Mouse (Mus musculus): ENCODE data around the gene Ntrk2.

The Ntrk2 gene

GRCm38 (mm10) chr13:58806397-58806892, at the start of gene Ntrk2:
Ntrk2 (plus strand) TSS chr13:58806569.
- DNase-seq (ENCODE audit: low read depth, low spot score), result peak; percentile 85

GRCm38 (mm10) chr13:58761003-58761630, 45.3 kb upstream of the Ntrk2 start:
- no peak for DNase-seq (ENCODE audit: low read depth, low spot score)

- DNase-seq (ENCODE audit: low read depth, low spot score), result no peak
Measured at GRCm38 (mm10) chr13:58768258-58768657, 38.1 kb upstream of the Ntrk2 start.

- DNase-seq (ENCODE audit: low read depth, low spot score), result no peak
Measured at GRCm38 (mm10) chr13:58769438-58769837, 36.9 kb upstream of the Ntrk2 start.

GRCm38 (mm10) chr13:58779261-58779660, 27.1 kb upstream of the Ntrk2 start:
- no peak for DNase-seq (ENCODE audit: low read depth, low spot score)

- no peak for DNase-seq (ENCODE audit: low read depth, low spot score)
Measured at GRCm38 (mm10) chr13:58786476-58786875, 19.9 kb upstream of the Ntrk2 start.

GRCm38 (mm10) chr13:58790741-58791140, 15.6 kb upstream of the Ntrk2 start:
- DNase-seq (ENCODE audit: low read depth, low spot score), result no peak

GRCm38 (mm10) chr13:58797386-58797785, 9.0 kb upstream of the Ntrk2 start:
- peak; percentile 16 for DNase-seq (ENCODE audit: low read depth, low spot score)

- no peak for DNase-seq (ENCODE audit: low read depth, low spot score)
Measured at GRCm38 (mm10) chr13:58801291-58801690, 5.1 kb upstream of the Ntrk2 start.

GRCm38 (mm10) chr13:58803882-58804281, 2.5 kb upstream of the Ntrk2 start:
- no peak for DNase-seq (ENCODE audit: low read depth, low spot score)

GRCm38 (mm10) chr13:58805833-58806232, 536 bp upstream of the Ntrk2 start:
- no peak for DNase-seq (ENCODE audit: low read depth, low spot score)

GRCm38 (mm10) chr13:58806896-58807628, 693 bp downstream of the Ntrk2 start:
- DNase-seq (ENCODE audit: low read depth, low spot score), result no peak

- no peak for DNase-seq (ENCODE audit: low read depth, low spot score)
Measured at GRCm38 (mm10) chr13:58807629-58808363, 1.4 kb downstream of the Ntrk2 start.

GRCm38 (mm10) chr13:58808381-58808821, 2.0 kb downstream of the Ntrk2 start:
- DNase-seq (ENCODE audit: low read depth, low spot score), result no peak

- no peak for DNase-seq (ENCODE audit: low read depth, low spot score)
Measured at GRCm38 (mm10) chr13:58809930-58810329, 3.6 kb downstream of the Ntrk2 start.

- DNase-seq (ENCODE audit: low read depth, low spot score), result no peak
Measured at GRCm38 (mm10) chr13:58824752-58825151, 18.4 kb downstream of the Ntrk2 start.

GRCm38 (mm10) chr13:58826356-58827197, 20.2 kb downstream of the Ntrk2 start:
- no peak for DNase-seq (ENCODE audit: low read depth, low spot score)

- no peak for DNase-seq (ENCODE audit: low read depth, low spot score)
Measured at GRCm38 (mm10) chr13:58831999-58832398, 25.6 kb downstream of the Ntrk2 start.

- no peak for DNase-seq (ENCODE audit: low read depth, low spot score)
Measured at GRCm38 (mm10) chr13:58834726-58835125, 28.4 kb downstream of the Ntrk2 start.

GRCm38 (mm10) chr13:58836891-58837290, 30.5 kb downstream of the Ntrk2 start:
- no peak for DNase-seq (ENCODE audit: low read depth, low spot score)

GRCm38 (mm10) chr13:58838110-58838509, 31.7 kb downstream of the Ntrk2 start:
- DNase-seq (ENCODE audit: low read depth, low spot score), result no peak

Data from WW6 (cell line).